Mouse (Mus musculus) G1E (cell line): ENCODE measurements around the gene Grik4.

Experiments
- CTCF ChIP-seq: IDR thresholded peaks from 2 replicates; pipeline ENCODE4 v1.5.1; 2012; ENCODE audit warnings: low read depth, low read length, inconsistent platforms, mixed read lengths
- GATA1 ChIP-seq: IDR thresholded peaks from 2 replicates; pipeline ENCODE4 v1.6.1; 2012; ENCODE audit warnings: borderline replicate concordance, low read length, inconsistent platforms, mixed read lengths
- GATA2 ChIP-seq: IDR thresholded peaks from 2 replicates; pipeline ENCODE4 v1.6.1; 2012; ENCODE audit warnings: low read depth, low read length, inconsistent platforms, borderline replicate concordance
- POLR2AphosphoS5 ChIP-seq: IDR thresholded peaks from 2 replicates; pipeline ENCODE4 v1.6.1; 2012; ENCODE audit warnings: low read depth, low read length, inconsistent platforms; ENCODE audit not compliant: insufficient replicate concordance
- TAL1 ChIP-seq: conservative IDR thresholded peaks from 2 replicates; pipeline ENCODE4 v1.6.1; 2012; ENCODE audit warnings: low read depth, low read length, inconsistent platforms, mixed read lengths

- no peak for TF ChIP-seq CTCF
- TF ChIP-seq POLR2AphosphoS5: no peak
- no peak for TF ChIP-seq GATA1
- no peak for TF ChIP-seq TAL1
- no peak for TF ChIP-seq GATA2
Observed at GRCm38 (mm10) chr9:42853077-42853476, 91.2 kb downstream of the Grik4 start.
